9 mouse cellular contexts compared by ENCODE assay signal in the genomic region with DNA sequence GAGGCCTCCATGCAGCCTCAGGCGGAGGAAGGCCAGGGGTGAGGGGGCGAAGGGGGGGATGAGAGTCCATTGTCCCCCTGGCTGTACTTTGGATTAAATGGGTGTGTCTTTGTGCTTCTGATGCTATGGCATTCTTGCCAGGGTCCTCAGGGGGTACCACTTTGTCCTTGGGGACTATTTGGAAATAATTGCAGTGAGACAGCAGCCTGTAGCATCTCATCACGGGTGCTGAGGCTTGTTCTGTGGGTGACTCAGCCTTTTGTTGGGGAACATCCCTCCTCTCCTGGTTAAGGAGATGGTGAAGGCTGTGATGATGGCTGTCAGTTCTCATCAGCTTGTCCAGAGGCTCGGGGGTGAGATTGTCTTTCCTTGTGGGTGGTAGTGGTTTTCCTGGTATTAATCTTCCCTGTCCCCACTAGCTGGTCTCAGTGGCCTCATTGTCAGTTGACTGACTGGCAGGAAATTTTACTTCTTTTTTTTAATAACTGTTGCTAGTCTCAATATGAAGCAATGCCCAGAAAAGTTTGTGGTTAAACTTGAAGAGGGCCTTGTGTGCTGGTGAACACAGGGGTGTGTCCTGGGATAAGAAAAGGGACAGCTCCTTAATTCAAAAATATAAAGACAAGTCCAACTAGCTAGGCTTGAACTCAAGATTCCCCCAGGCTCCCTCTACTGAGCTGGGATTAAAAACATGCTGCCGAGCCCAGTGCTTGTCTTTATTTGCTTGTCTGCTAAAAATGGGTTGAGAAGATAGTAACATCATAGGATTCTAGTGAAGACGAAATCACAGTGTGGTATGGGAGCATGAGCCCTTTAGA. TPM values are rescaled to one million over a fixed set of nuclear protein-coding genes. Genes with fewer than 3 reads are reported as not detected.
DNase-seq lines count a peak whose midpoint lies in the region; ATAC-seq and TF ChIP-seq lines count a peak whose summit lies in the region.
"Had no signal": no experiment of that assay in that cellular context is flagged by ENCODE, and none has a peak within 500 bp of the region (broad histone marks: within the 10 kb centered on the region; RNA-seq: fewer than 3 reads in every experiment).

No protein-coding gene starts in this region.

- H3K27ac ChIP-seq in heart, embryonic 10.5 days: peak overlapping the region; percentile 94
- no peak overlapping the region for H3K27ac ChIP-seq in ES-Bruce4 (ENCODE audit: insufficient read depth, low read length)

- WGBS in heart, embryonic 10.5 days: 35% methylated on average over 6 of the region's 6 CpGs

- peaks cover 13% of the 10 kb centered on the region for H3K4me1 ChIP-seq in heart, embryonic 10.5 days
- H3K4me1 ChIP-seq in ES-Bruce4 (ENCODE audit: control insufficient read depth, insufficient read depth, low read length): no peaks in the 10 kb centered on the region
- peaks cover 71% of the 10 kb centered on the region for H3K4me1 ChIP-seq in megakaryocyte, embryonic 14.5 days

- H3K36me3 ChIP-seq in heart, embryonic 10.5 days: peaks cover 44% of the 10 kb centered on the region
- H3K36me3 ChIP-seq in ES-Bruce4 (ENCODE audit: control insufficient read depth, insufficient read depth, low read length, poor library complexity, severe bottlenecking): peaks cover 40% of the 10 kb centered on the region
- H3K36me3 ChIP-seq in megakaryocyte, embryonic 14.5 days (replicated peaks; ENCODE audit: low read length): peaks cover 38% of the 10 kb centered on the region

- TF ChIP-seq POLR2A in ES-Bruce4 (IDR thresholded peaks at IDR 0.05; ENCODE audit: insufficient read depth, low read length): no peak

- peak overlapping the region; percentile 90 for H3K9ac ChIP-seq in ES-Bruce4 (ENCODE audit: low read depth, poor library complexity, severe bottlenecking)

- ATAC-seq in granulocyte monocyte progenitor cell, adult 5-6 weeks (replicated peaks; ENCODE audit: poor library complexity, severe bottlenecking): peak; percentile 41
- no peak for ATAC-seq in megakaryocyte-erythroid progenitor cell, adult 5-6 weeks (replicated peaks; ENCODE audit: low FRiP score, low TSS enrichment, poor library complexity, severe bottlenecking)
- no peak for ATAC-seq in monocyte, adult 5-6 weeks (replicated peaks; ENCODE audit: insufficient number of reproducible peaks, low FRiP score, low TSS enrichment, poor library complexity, severe bottlenecking)

- H3K27me3 ChIP-seq in heart, embryonic 10.5 days (ENCODE audit: insufficient read depth, poor library complexity, severe bottlenecking): no peaks in the 10 kb centered on the region
- H3K27me3 ChIP-seq in ES-Bruce4 (ENCODE audit: control insufficient read depth, insufficient read depth, low read length, poor library complexity, severe bottlenecking): no peaks in the 10 kb centered on the region
- H3K27me3 ChIP-seq in megakaryocyte, embryonic 14.5 days (replicated peaks): no peaks in the 10 kb centered on the region

- no peaks in the 10 kb centered on the region for H3K9me3 ChIP-seq in heart, embryonic 10.5 days
- no peaks in the 10 kb centered on the region for H3K9me3 ChIP-seq in ES-Bruce4 (replicated peaks; ENCODE audit: control insufficient read depth, insufficient read depth, low read length, poor library complexity, severe bottlenecking)
- no peaks in the 10 kb centered on the region for H3K9me3 ChIP-seq in megakaryocyte, embryonic 14.5 days

- TF ChIP-seq EP300 in ES-Bruce4 (IDR thresholded peaks at IDR 0.05; ENCODE audit: insufficient read depth, low read depth, low read length): no peak

- no peak for TF ChIP-seq CTCF in ES-Bruce4 (IDR thresholded peaks at IDR 0.05; ENCODE audit: low read depth, low read length)

- H3K4me3 ChIP-seq in heart, embryonic 10.5 days: peak overlapping the region; percentile 93
- peak overlapping the region; percentile 86 for H3K4me3 ChIP-seq in ES-Bruce4 (ENCODE audit: low read depth, low read length)
- H3K4me3 ChIP-seq in megakaryocyte, embryonic 14.5 days (replicated peaks): peak overlapping the region; percentile 97

- DNase-seq in heart, embryonic 10.5 days (ENCODE audit: low spot score): no peak
- no peak for DNase-seq in heart, adult 8-10 months (ENCODE audit: low spot score)
- no peak for DNase-seq in thymus, postnatal 0 days (ENCODE audit: low spot score)
- DNase-seq: thymus, adult 18-20 months had no signal

RNA-seq across cellular contexts. Expression of a gene that starts 2.3 kb away (rescaled TPM):
- 1,222 and 1,272 TPM in 2 replicates for polyA plus RNA-seq in heart, embryonic 10.5 days (2016; fragmentation: Nextera tagmentation; extraction: Ambion mirVana)
- 100 to 1,000 TPM in 3 of 4 experiments, 10 to 100 TPM in 1; 94.6 to 149 (median 113) TPM for total RNA-seq in heart, adult 8-10 months (2022)
- polyA plus RNA-seq in ES-Bruce4 (2011; ENCODE audit: insufficient read depth, insufficient read length, low read depth, missing spikeins): 668 and 681 TPM in 2 replicates
- total RNA-seq in granulocyte monocyte progenitor cell, adult 5-6 weeks (2014; fragmentation: Nextera tagmentation): 865 and 869 TPM in 2 replicates
- total RNA-seq in granulocyte monocyte progenitor cell, adult 5-6 weeks (2017): 502 and 504 TPM in 2 replicates
- polyA plus RNA-seq in megakaryocyte, embryonic 14.5 days (2012; ENCODE audit: insufficient read depth, low replicate concordance): 654 and 1,266 TPM in 2 replicates
- total RNA-seq in megakaryocyte-erythroid progenitor cell, adult 5-6 weeks (2014; fragmentation: Nextera tagmentation): 27.0 and 67.3 TPM in 2 replicates
- total RNA-seq in megakaryocyte-erythroid progenitor cell, adult 5-6 weeks (2017): 30.1 and 34.7 TPM in 2 replicates
- polyA plus RNA-seq in thymus, postnatal 0 days (2015; fragmentation: Nextera tagmentation; extraction: Ambion mirVana): 251 and 275 TPM in 2 replicates
- 117 to 136 TPM (median 120 TPM) in 3 replicates for total RNA-seq in monocyte, adult 5-6 weeks (2017)

RNA-seq across cellular contexts. Expression of a gene that starts 18.0 kb away (rescaled TPM):
- polyA plus RNA-seq in heart, embryonic 10.5 days (2016; fragmentation: Nextera tagmentation; extraction: Ambion mirVana): 25.1 and 25.8 TPM in 2 replicates
- total RNA-seq in heart, adult 8-10 months (2022): 10 to 100 TPM; 16.4 to 18.7 (median 18.5) TPM
- polyA plus RNA-seq in ES-Bruce4 (2011; ENCODE audit: insufficient read depth, insufficient read length, low read depth, missing spikeins): 23.1 and 24.5 TPM in 2 replicates
- 14.8 and 22.3 TPM in 2 replicates for total RNA-seq in granulocyte monocyte progenitor cell, adult 5-6 weeks (2014; fragmentation: Nextera tagmentation)
- 18.1 and 20.1 TPM in 2 replicates for total RNA-seq in granulocyte monocyte progenitor cell, adult 5-6 weeks (2017)
- 8.9 and 14.4 TPM in 2 replicates for polyA plus RNA-seq in megakaryocyte, embryonic 14.5 days (2012; ENCODE audit: insufficient read depth, low replicate concordance)
- total RNA-seq in megakaryocyte-erythroid progenitor cell, adult 5-6 weeks (2014; fragmentation: Nextera tagmentation): 21.0 and 31.4 TPM in 2 replicates
- total RNA-seq in megakaryocyte-erythroid progenitor cell, adult 5-6 weeks (2017): 26.5 and 36.0 TPM in 2 replicates
- polyA plus RNA-seq in thymus, postnatal 0 days (2015; fragmentation: Nextera tagmentation; extraction: Ambion mirVana): 11.3 and 12.4 TPM in 2 replicates
- 5.1 to 7.7 TPM (median 7.6 TPM) in 3 replicates for total RNA-seq in monocyte, adult 5-6 weeks (2017)

RNA-seq across cellular contexts. Expression of a gene that starts 19.2 kb away (rescaled TPM):
- polyA plus RNA-seq in heart, embryonic 10.5 days (2016; fragmentation: Nextera tagmentation; extraction: Ambion mirVana): 60.1 and 78.1 TPM in 2 replicates
- total RNA-seq in heart, adult 8-10 months (2022): 10 to 100 TPM; 11.9 to 14.7 (median 13.7) TPM
- 52.4 and 55.8 TPM in 2 replicates for polyA plus RNA-seq in ES-Bruce4 (2011; ENCODE audit: insufficient read depth, insufficient read length, low read depth, missing spikeins)
- 62.5 and 87.5 TPM in 2 replicates for total RNA-seq in granulocyte monocyte progenitor cell, adult 5-6 weeks (2014; fragmentation: Nextera tagmentation)
- 69.5 and 82.4 TPM in 2 replicates for total RNA-seq in granulocyte monocyte progenitor cell, adult 5-6 weeks (2017)
- 5.4 and 13.5 TPM in 2 replicates for polyA plus RNA-seq in megakaryocyte, embryonic 14.5 days (2012; ENCODE audit: insufficient read depth, low replicate concordance)
- 66.2 and 86.7 TPM in 2 replicates for total RNA-seq in megakaryocyte-erythroid progenitor cell, adult 5-6 weeks (2014; fragmentation: Nextera tagmentation)
- total RNA-seq in megakaryocyte-erythroid progenitor cell, adult 5-6 weeks (2017): 72.9 and 81.2 TPM in 2 replicates
- 86.9 and 90.8 TPM in 2 replicates for polyA plus RNA-seq in thymus, postnatal 0 days (2015; fragmentation: Nextera tagmentation; extraction: Ambion mirVana)
- 28.8 to 32.4 TPM (median 31.4 TPM) in 3 replicates for total RNA-seq in monocyte, adult 5-6 weeks (2017)

RNA-seq across cellular contexts. Expression of a gene that starts 19.3 kb away (rescaled TPM):
- 73.4 and 78.9 TPM in 2 replicates for polyA plus RNA-seq in heart, embryonic 10.5 days (2016; fragmentation: Nextera tagmentation; extraction: Ambion mirVana)
- total RNA-seq in heart, adult 8-10 months (2022): 10 to 100 TPM; 12.4 to 14.1 (median 13.1) TPM
- polyA plus RNA-seq in ES-Bruce4 (2011; ENCODE audit: insufficient read depth, insufficient read length, low read depth, missing spikeins): 49.7 and 64.4 TPM in 2 replicates
- total RNA-seq in granulocyte monocyte progenitor cell, adult 5-6 weeks (2014; fragmentation: Nextera tagmentation): 77.4 and 78.5 TPM in 2 replicates
- total RNA-seq in granulocyte monocyte progenitor cell, adult 5-6 weeks (2017): 42.4 and 47.2 TPM in 2 replicates
- 18.8 and 25.3 TPM in 2 replicates for polyA plus RNA-seq in megakaryocyte, embryonic 14.5 days (2012; ENCODE audit: insufficient read depth, low replicate concordance)
- total RNA-seq in megakaryocyte-erythroid progenitor cell, adult 5-6 weeks (2014; fragmentation: Nextera tagmentation): 36.8 and 46.8 TPM in 2 replicates
- 22.1 and 26.2 TPM in 2 replicates for total RNA-seq in megakaryocyte-erythroid progenitor cell, adult 5-6 weeks (2017)
- polyA plus RNA-seq in thymus, postnatal 0 days (2015; fragmentation: Nextera tagmentation; extraction: Ambion mirVana): 67.3 and 67.8 TPM in 2 replicates
- 15.5 to 26.4 TPM (median 23.1 TPM) in 3 replicates for total RNA-seq in monocyte, adult 5-6 weeks (2017)
